Mouse (Mus musculus): ENCODE measurements at regions not wholly inside any gene's neighbourhood (a gene's known extent, or its start where the extent isn't known, plus 50 kb on each side); places are given as distances from the start of the nearest gene placed in this dataset.

- WGBS, result 84% methylated on average over 7 of the region's 7 CpGs
Observed at GRCm38 (mm10) chr10:99918567-99919320, 96.7 kb upstream of the Kitl start.

DNA sequence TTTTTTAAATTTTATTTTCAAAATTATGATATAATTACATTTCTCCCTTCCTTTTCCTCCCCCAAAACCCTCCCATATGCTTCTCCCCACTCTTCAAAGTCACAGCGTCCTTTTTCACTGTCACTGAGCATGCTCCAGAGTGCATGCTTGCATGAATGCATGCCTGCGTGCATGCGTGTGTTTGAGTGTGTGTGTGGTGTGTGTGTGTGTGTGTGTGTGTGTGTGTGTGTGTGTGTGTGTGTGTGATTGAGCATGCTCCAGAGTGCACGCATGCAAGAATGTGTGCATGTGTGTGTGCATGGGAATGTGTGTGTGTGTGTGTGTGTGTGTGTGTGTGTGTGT lies 101.6 kb upstream of the Kitl start:
- Histone ChIP-seq H3K9me3 (no peaks in the 10 kb centered on the region), H3K27me3 (ENCODE audit: insufficient read depth, poor library complexity, severe bottlenecking) (no peaks in the 10 kb centered on the region), H3K4me1 (no peaks in the 10 kb centered on the region), H3K4me3 (no peak overlapping the region; the same call in 1 of the 2 replicates), H3K27ac (no peak overlapping the region; the same call in 1 of the 2 replicates), H3K36me3 (no peaks in the 10 kb centered on the region)
- DNase-seq (ENCODE audit: low spot score), result no peak
- WGBS, result 73% methylated on average over 4 of the region's 4 CpGs

More at GRCm38 (mm10) chr10:99918567-99919320, 96.7 kb upstream of the Kitl start:
- no peaks in the 10 kb centered on the region for H3K36me3 ChIP-seq
- no peak overlapping the region for H3K27ac ChIP-seq
- H3K27me3 ChIP-seq (ENCODE audit: insufficient read depth, poor library complexity, severe bottlenecking), result no peaks in the 10 kb centered on the region
- 0 out of 2 replicates have a peak, but pooled peaks cover 3% of the 10 kb centered on the region for H3K4me1 ChIP-seq
- no peak for DNase-seq (ENCODE audit: low spot score)
- H3K9me3 ChIP-seq, result no peaks in the 10 kb centered on the region
- H3K4me3 ChIP-seq, result no peak overlapping the region

DNA sequence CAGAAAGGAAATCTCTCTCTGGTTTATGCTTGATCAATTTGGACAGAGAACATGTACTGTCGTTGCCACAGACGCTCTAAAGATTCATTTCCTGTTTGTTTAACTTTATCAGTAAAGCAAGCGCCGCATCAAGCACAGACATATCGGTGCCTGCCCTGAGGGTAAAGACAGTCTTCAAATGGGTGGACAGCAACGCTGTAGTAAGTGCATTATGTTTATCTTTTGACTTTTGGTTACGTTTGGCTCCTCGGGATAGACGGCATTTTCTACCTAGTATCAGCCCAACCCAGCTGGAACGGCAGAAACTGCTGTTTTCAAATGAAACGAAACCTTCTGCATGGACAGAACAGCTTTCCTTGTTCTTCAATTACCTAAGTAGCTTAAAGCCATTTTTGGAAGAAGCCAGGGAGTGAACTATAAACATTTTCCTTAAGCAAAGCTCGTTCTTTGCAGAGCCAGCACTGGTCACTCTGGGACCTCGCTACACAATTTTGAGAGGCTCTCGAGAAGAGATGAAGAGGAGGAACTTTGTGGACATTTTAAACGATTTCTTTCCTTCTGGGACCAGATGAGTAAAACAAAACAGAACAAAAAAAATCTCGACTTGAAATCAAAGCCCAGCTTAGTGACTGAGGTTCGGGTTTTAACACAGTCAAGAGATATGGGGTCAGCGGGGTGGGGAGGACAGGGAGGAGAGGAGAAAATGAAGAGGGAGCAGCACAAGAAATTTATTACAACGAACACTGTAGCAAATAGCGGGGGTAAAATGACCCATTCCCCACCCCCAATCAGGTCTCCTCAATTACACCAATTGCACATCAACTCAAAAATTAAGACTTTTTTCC lies 102.2 kb upstream of the Kitl start:
- Histone ChIP-seq H3K27me3 (ENCODE audit: insufficient read depth, poor library complexity, severe bottlenecking) (no peaks in the 10 kb centered on the region), H3K9me3 (no peaks in the 10 kb centered on the region), H3K4me1 (no peaks in the 10 kb centered on the region), H3K36me3 (no peaks in the 10 kb centered on the region), H3K4me3 (peak overlapping the region; percentile 42), H3K27ac (peak overlapping the region; percentile 11; the same call in 1 of the 2 replicates)
- 36% methylated on average over 20 of the region's 20 CpGs for WGBS
- no peak for DNase-seq (ENCODE audit: low spot score)

DNA sequence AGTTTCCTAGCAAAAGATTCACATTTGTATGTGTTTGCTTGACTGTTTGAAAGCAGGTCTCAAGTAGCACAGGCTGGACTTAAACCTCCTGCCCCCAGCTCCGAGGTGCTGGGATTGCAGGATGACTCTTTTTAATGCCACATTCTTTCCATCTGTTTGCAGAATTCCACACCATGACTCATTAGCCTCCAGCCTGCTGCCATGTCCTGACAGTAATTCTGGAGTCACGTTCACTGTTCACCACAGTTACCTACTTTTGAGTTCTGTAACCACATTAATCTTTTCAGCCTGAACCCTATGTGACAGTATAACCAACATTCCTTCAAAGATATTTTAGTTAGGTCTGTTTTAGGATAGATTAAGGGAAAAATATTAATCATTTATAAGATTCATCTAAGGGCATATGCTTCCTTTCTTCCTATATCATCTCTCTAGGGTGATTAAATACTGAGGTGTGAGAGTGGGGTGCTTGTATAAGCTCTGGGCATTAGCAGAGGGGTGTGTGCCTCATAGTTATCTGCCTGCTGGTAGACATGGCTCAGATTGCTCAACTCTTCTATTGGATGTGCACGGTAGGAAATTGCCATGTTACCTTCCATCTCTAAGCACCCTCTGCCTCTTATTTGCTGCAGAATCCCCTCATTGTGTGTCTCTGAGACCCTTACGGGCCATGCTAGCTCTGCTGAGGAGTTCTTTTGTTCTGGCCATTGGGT lies 105.3 kb upstream of the Kitl start:
- Histone ChIP-seq H3K36me3 (no peaks in the 10 kb centered on the region), H3K27ac (no peak overlapping the region), H3K9me3 (no peaks in the 10 kb centered on the region), H3K4me1 (no peaks in the 10 kb centered on the region), H3K27me3 (ENCODE audit: insufficient read depth, poor library complexity, severe bottlenecking) (no peaks in the 10 kb centered on the region), H3K4me3 (no peak overlapping the region)
- DNase-seq (ENCODE audit: low spot score), result no peak
- WGBS, result 65% methylated on average over 4 of the region's 4 CpGs

DNA sequence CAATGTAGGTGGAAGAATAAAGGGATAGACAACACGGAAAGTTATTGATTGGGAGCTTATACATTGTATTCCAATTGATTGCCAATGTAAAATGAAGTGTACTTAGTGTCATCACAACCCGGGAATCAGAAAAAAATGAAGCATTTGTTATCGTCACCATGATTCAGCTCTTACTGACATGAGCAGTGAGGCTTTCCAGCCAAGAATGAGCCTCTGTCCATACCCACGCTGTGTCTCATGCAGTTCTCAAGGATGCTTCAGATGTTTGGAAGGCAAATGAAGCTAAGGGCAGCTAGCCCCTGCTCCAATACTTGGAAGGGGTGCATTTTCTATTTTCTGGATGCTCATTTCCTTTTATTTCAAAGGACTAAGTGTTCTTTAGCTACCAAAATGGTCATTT lies 107.4 kb upstream of the Kitl start:
- Histone ChIP-seq H3K4me1 (no peaks in the 10 kb centered on the region), H3K27ac (no peak overlapping the region), H3K27me3 (ENCODE audit: insufficient read depth, poor library complexity, severe bottlenecking) (no peaks in the 10 kb centered on the region), H3K36me3 (no peaks in the 10 kb centered on the region), H3K4me3 (no peak overlapping the region), H3K9me3 (no peaks in the 10 kb centered on the region)
- no peak for DNase-seq (ENCODE audit: low spot score)
- WGBS, result 78% methylated on average over 4 of the region's 4 CpGs

GRCm38 (mm10) chr10:99906778-99907435 lies 108.5 kb upstream of the Kitl start:
- 84% methylated on average over 6 of the region's 6 CpGs for WGBS

DNA sequence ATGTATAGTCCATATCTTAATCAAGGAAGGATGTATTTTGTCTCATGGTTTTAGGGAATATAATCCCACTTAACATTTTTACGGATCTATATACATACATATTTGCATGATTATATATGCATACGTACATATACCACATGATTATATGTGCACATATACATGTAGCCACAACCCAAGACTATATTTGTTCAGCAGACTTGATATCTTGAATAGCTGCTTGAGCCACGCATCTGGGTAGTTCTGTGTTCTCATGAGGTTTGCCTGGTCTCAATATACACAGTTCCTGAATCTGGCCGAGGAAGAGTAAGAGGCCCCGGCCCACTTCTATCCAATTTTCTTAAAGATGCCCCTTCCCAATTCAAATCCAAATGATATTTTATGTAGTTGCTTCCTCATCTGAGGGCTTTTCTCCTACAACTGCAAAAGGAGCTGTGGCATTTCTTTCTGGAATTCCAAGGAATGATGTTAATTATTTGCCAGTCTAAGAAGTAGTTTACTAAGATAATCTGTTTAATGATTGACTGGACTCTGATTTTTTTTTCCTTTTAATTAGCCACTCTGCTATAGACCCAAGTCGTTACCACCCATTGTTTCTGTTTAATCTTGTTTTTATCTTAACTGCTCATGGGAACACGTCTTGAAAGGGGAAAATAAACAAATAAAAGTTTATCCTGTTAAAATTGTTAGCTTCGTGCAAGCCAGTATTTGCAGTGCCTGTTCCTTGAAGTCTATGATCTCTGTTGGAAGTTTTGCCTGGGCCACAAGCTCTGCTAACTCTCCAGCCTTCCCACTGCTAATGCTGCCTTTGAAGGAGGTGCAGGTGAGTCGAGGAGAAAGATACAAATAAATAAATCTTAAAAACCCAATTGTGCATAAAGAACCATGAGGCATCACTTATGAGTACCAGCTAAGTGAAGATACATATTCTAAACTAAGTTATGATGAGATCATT lies 112.9 kb upstream of the Kitl start:
- Histone ChIP-seq H3K9me3 (no peaks in the 10 kb centered on the region), H3K27ac (no peak overlapping the region), H3K4me3 (no peak overlapping the region), H3K4me1 (no peaks in the 10 kb centered on the region), H3K27me3 (ENCODE audit: insufficient read depth, poor library complexity, severe bottlenecking) (no peaks in the 10 kb centered on the region), H3K36me3 (no peaks in the 10 kb centered on the region)
- WGBS, result 71% methylated on average over 9 of the region's 9 CpGs
- DNase-seq (ENCODE audit: low spot score), result no peak

More at GRCm38 (mm10) chr10:99906778-99907435, 108.5 kb upstream of the Kitl start:
- Histone ChIP-seq H3K36me3 (no peaks in the 10 kb centered on the region), H3K9me3 (no peaks in the 10 kb centered on the region), H3K27me3 (ENCODE audit: insufficient read depth, poor library complexity, severe bottlenecking) (no peaks in the 10 kb centered on the region), H3K4me3 (no peak overlapping the region), H3K27ac (no peak overlapping the region), H3K4me1 (no peaks in the 10 kb centered on the region)
- no peak for DNase-seq (ENCODE audit: low spot score)

GRCm38 (mm10) chr10:99900955-99901835 lies 114.2 kb upstream of the Kitl start:
- Histone ChIP-seq H3K27me3 (ENCODE audit: insufficient read depth, poor library complexity, severe bottlenecking) (no peaks in the 10 kb centered on the region), H3K4me1 (no peaks in the 10 kb centered on the region), H3K4me3 (no peak overlapping the region), H3K9me3 (no peaks in the 10 kb centered on the region), H3K27ac (no peak overlapping the region), H3K36me3 (no peaks in the 10 kb centered on the region)
- no peak for DNase-seq (ENCODE audit: low spot score)
- WGBS, result 79% methylated on average over 8 of the region's 8 CpGs

- no peaks in the 10 kb centered on the region for H3K36me3 ChIP-seq
- no peak overlapping the region for H3K27ac ChIP-seq
- WGBS, result 67% methylated on average over 3 of the region's 3 CpGs
- H3K4me1 ChIP-seq, result no peaks in the 10 kb centered on the region
- H3K27me3 ChIP-seq (ENCODE audit: insufficient read depth, poor library complexity, severe bottlenecking), result no peaks in the 10 kb centered on the region
- DNase-seq (ENCODE audit: low spot score), result no peak
- H3K4me3 ChIP-seq, result no peak overlapping the region
- H3K9me3 ChIP-seq, result no peaks in the 10 kb centered on the region
Observed at GRCm38 (mm10) chr10:99893999-99894398, 121.4 kb upstream of the Kitl start.

DNA sequence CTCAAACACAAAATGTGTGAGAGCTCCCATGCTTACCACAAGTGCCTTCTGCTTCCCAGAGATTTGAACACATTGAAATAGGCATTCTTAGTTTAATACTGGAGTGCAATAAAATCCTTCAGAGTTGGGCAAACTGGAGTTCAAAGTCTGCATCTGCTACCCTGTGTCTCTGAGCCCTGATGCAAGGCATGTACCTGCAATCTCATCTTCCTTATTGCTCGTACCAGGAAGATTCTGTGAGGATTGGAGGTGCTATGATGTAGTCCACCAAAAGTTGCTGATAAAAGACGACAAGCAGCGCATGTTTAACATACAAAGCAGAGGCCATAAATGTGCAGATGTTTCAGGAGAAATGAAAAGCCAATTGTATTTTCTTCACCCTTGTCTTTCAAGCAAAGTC lies 123.5 kb upstream of the Kitl start:
- 84% methylated on average over 3 of the region's 3 CpGs for WGBS
- H3K9me3 ChIP-seq, result no peaks in the 10 kb centered on the region
- no peak overlapping the region for H3K27ac ChIP-seq
- H3K36me3 ChIP-seq, result no peaks in the 10 kb centered on the region
- no peak overlapping the region for H3K4me3 ChIP-seq
- no peaks in the 10 kb centered on the region for H3K27me3 ChIP-seq (ENCODE audit: insufficient read depth, poor library complexity, severe bottlenecking)
- no peak for DNase-seq (ENCODE audit: low spot score)
- H3K4me1 ChIP-seq, result no peaks in the 10 kb centered on the region

- WGBS, result 76% methylated on average over 2 of the region's 2 CpGs
- Histone ChIP-seq H3K9me3 (no peaks in the 10 kb centered on the region), H3K4me3 (no peak overlapping the region), H3K27ac (no peak overlapping the region), H3K36me3 (no peaks in the 10 kb centered on the region), H3K27me3 (ENCODE audit: insufficient read depth, poor library complexity, severe bottlenecking) (no peaks in the 10 kb centered on the region), H3K4me1 (no peaks in the 10 kb centered on the region)
- DNase-seq (ENCODE audit: low spot score), result no peak
Observed at GRCm38 (mm10) chr10:99881901-99882300, 122.4 kb upstream of the Csl start.
